Mouse (Mus musculus) forebrain, embryonic 15.5 days (tissue): ENCODE data around the gene Clpb. TPM values are rescaled to one million over a fixed set of nuclear protein-coding genes. Genes with fewer than 3 reads are reported as not detected.

ENCODE experiments used
- ATAC-seq: fragments of 200-750 bp; cut with Nextera tagmentation; replicated peaks from 2 replicates; pipeline ENCODE4 v1.8.0; 2017; ENCODE audit warnings: mild to moderate bottlenecking, moderate TSS enrichment, moderate library complexity
- H3K27ac ChIP-seq: fragments of 300-500 bp; sonication (generic); replicated peaks from 2 replicates; pipeline ENCODE4 v1.5.1; 2015; ENCODE audit warnings: mild to moderate bottlenecking, inconsistent platforms
- H3K27me3 ChIP-seq: fragments of 300-500 bp; sonication (generic); 2 replicates; pipeline ENCODE4 v1.6.1; 2015; ENCODE audit warnings: inconsistent platforms
- H3K36me3 ChIP-seq: fragments of 300-500 bp; sonication (generic); 2 replicates; pipeline ENCODE4 v1.6.1; 2015; ENCODE audit warnings: mild to moderate bottlenecking, inconsistent platforms
- H3K4me1 ChIP-seq: fragments of 300-500 bp; sonication (generic); 2 replicates; pipeline ENCODE4 v1.6.1; 2015; ENCODE audit warnings: inconsistent platforms
- H3K4me2 ChIP-seq: fragments of 300-500 bp; sonication (generic); replicated peaks from 2 replicates; pipeline ENCODE4 v1.6.1; 2015; ENCODE audit warnings: mild to moderate bottlenecking, inconsistent platforms
- H3K4me3 ChIP-seq: fragments of 300-500 bp; sonication (generic); 2 replicates; pipeline ENCODE4 v1.5.1; 2015; ENCODE audit warnings: mild to moderate bottlenecking, inconsistent platforms
- H3K9ac ChIP-seq: fragments of 300-500 bp; sonication (generic); replicated peaks from 2 replicates; pipeline ENCODE4 v1.6.1; 2015; ENCODE audit warnings: mild to moderate bottlenecking, inconsistent platforms
- H3K9me3 ChIP-seq: fragments of 300-500 bp; sonication (generic); 2 replicates; pipeline ENCODE4 v1.6.1; 2016; ENCODE audit warnings: inconsistent platforms
- WGBS: fragments of 180-500 bp; shearing (Covaris S2); methylation state at CpG from one replicate; pipeline ENCODE4 v1.1.7; 2015; ENCODE audit warnings: mixed read lengths; 5-methylcytosine and 5-hydroxymethylcytosine counted together
- polyA plus RNA-seq: library from polyadenylated mRNA; unstranded; fragments of >200 nt; fragmentation: Nextera tagmentation; extraction: Ambion mirVana; gene quantifications from 2 replicates; pipeline ENCODE4 v1.2.1, GENCODE M21; 2015

The Clpb gene
- polyA plus RNA-seq, 1 experiment from 2014 or later: 48.0 TPM

- Histone ChIP-seq H3K4me2 (no peak overlapping the region), H3K4me1 (peaks cover 8% of the 10 kb centered on the region), H3K36me3 (no peaks in the 10 kb centered on the region), H3K27ac (no peak overlapping the region), H3K9ac (no peak overlapping the region), H3K27me3 (no peaks in the 10 kb centered on the region), H3K9me3 (no peaks in the 10 kb centered on the region), H3K4me3 (no peak overlapping the region)
- 86% methylated on average over 2 of the region's 2 CpGs for WGBS
- ATAC-seq: no peak
Observed at GRCm38 (mm10) chr7:101636056-101636455, 27.4 kb upstream of the Clpb start.

GRCm38 (mm10) chr7:101643879-101644278 is 19.6 kb upstream of the Clpb start:
- Histone ChIP-seq H3K4me1 (no peaks in the 10 kb centered on the region), H3K27me3 (no peaks in the 10 kb centered on the region), H3K4me2 (no peak overlapping the region), H3K27ac (no peak overlapping the region), H3K9me3 (no peaks in the 10 kb centered on the region), H3K36me3 (no peaks in the 10 kb centered on the region), H3K4me3 (no peak overlapping the region), H3K9ac (no peak overlapping the region)
- ATAC-seq: no peak
- 76% methylated on average over 3 of the region's 3 CpGs for WGBS

DNA sequence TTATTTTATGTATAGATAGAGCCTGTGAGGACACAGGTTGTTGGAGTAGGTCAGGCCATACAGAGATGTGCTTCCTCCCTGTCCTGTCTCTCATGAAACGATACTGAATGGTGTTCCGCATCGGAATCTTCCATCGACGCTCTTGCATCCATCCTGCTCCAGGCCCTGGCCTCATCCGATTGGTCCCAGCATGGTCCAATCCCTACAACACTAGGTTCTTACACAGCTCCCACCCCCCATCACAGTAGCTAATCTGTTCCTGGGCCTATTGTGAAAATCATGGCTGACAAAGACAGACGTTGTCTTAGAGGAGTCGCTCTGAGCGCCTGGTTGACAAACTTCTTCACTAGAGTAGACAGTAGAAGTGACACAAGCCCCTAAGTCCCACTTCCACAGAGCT is 13.7 kb upstream of the Clpb start:
- Histone ChIP-seq H3K27me3 (no peaks in the 10 kb centered on the region), H3K36me3 (no peaks in the 10 kb centered on the region), H3K4me1 (no peaks in the 10 kb centered on the region), H3K9me3 (no peaks in the 10 kb centered on the region), H3K9ac (no peak overlapping the region), H3K27ac (no peak overlapping the region), H3K4me2 (no peak overlapping the region), H3K4me3 (no peak overlapping the region)
- 80% methylated on average over 9 of the region's 9 CpGs for WGBS
- ATAC-seq: no peak

DNA sequence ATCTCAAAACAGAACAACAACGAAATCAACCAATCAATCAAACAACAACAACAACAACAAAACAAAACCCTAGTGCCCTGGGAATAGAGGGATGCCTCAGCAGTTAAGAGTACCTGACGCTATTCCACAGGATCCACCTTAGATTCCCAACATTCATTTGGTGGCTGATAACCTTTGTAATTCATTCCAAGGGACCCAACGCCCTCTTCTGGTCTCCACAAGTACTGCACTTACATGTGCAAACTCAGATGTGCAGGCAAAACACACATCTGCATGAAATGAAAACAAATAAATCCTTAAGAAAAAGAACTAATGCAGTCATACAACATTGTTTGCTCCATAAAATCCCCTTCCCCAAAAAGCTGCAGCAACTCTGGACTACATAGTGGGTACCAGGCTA is 12.9 kb upstream of the Clpb start:
- no peak overlapping the region for H3K27ac ChIP-seq
- H3K9ac ChIP-seq: no peak overlapping the region
- H3K27me3 ChIP-seq: no peaks in the 10 kb centered on the region
- no peak overlapping the region for H3K4me2 ChIP-seq
- no peaks in the 10 kb centered on the region for H3K4me1 ChIP-seq
- 33% methylated on average over 3 of the region's 3 CpGs for WGBS
- H3K4me3 ChIP-seq: no peak overlapping the region
- no peaks in the 10 kb centered on the region for H3K36me3 ChIP-seq
- no peak for ATAC-seq
- no peaks in the 10 kb centered on the region for H3K9me3 ChIP-seq

DNA sequence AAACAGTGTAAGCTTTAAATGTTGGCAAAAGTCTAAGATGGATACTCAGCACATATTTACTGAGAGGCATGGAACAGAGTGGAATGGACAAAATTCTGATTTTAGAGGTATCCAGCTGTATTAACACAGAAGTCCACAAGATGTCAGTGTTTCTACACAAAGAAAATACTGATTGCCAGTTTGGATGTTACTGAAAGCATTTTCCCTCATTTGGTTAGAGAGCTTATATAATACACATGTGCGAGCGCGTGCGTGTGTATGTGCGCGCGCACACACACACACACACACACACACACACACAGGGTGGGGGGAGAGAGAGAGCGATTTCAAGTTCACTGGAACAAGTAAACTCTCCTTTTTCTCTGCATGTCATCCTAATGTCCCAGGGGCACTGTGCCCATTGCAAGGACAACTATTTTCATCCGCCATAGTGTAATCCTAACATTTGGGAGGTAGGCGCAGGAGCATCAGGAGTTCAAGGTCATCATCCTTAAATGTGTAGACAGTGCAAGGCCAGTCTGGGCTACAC is 9.7 kb upstream of the Clpb start:
- Histone ChIP-seq H3K27ac (no peak overlapping the region), H3K9ac (no peak overlapping the region), H3K4me2 (peak overlapping the region; percentile 26; the same call in 1 of the 2 replicates), H3K36me3 (no peaks in the 10 kb centered on the region), H3K27me3 (no peaks in the 10 kb centered on the region), H3K9me3 (no peaks in the 10 kb centered on the region), H3K4me1 (no peaks in the 10 kb centered on the region), H3K4me3 (peak overlapping the region; percentile 12; the same call in 1 of the 2 replicates)
- ATAC-seq: peak; percentile 63
- WGBS: 48% methylated on average over 10 of the region's 10 CpGs

DNA sequence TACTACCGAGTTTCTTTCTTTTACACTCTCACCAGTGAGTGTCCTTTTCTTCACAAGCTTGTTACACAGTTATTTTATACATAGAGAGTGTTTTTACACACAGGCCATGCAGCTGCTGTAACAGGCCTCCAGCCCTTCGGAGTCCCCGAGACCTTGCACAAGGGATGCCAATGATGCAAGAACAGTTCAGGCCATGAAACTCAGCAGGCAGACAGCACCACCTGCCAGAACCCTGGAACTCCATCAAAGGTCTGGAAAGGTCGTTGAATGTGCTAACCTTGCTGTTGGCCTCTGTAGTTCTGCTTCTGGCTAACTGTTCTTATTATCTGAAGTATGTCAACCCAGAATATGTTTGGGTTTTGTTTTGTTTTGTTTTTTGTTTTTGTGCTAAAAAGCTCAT is 8.5 kb upstream of the Clpb start:
- Histone ChIP-seq H3K27ac (no peak overlapping the region), H3K36me3 (no peaks in the 10 kb centered on the region), H3K4me1 (no peaks in the 10 kb centered on the region), H3K27me3 (no peaks in the 10 kb centered on the region), H3K4me3 (no peak overlapping the region), H3K9me3 (no peaks in the 10 kb centered on the region), H3K9ac (no peak overlapping the region), H3K4me2 (no peak overlapping the region)
- no peak for ATAC-seq
- 63% methylated on average over 4 of the region's 4 CpGs for WGBS

- no peaks in the 10 kb centered on the region for H3K9me3 ChIP-seq
- H3K9ac ChIP-seq: no peak overlapping the region
- no peak overlapping the region for H3K4me3 ChIP-seq
- H3K4me2 ChIP-seq: no peak overlapping the region
- H3K27me3 ChIP-seq: no peaks in the 10 kb centered on the region
- H3K4me1 ChIP-seq: peaks cover 23% of the 10 kb centered on the region
- ATAC-seq: no peak
- no peak overlapping the region for H3K27ac ChIP-seq
- WGBS: 93% methylated on average over 1 of the region's 1 CpGs
- no peaks in the 10 kb centered on the region for H3K36me3 ChIP-seq
Observed at GRCm38 (mm10) chr7:101662006-101662405, 1.4 kb upstream of the Clpb start.

- Histone ChIP-seq H3K27ac (no peak overlapping the region), H3K36me3 (no peaks in the 10 kb centered on the region), H3K4me2 (no peak overlapping the region), H3K4me3 (no peak overlapping the region), H3K4me1 (peaks cover 26% of the 10 kb centered on the region), H3K27me3 (no peaks in the 10 kb centered on the region), H3K9me3 (no peaks in the 10 kb centered on the region), H3K9ac (0 out of 2 replicates have a peak overlapping the region, but pooled peaks have one; percentile 4)
- WGBS: 3% methylated on average over 3 of the region's 3 CpGs
- ATAC-seq: no peak
Observed at GRCm38 (mm10) chr7:101666581-101666980, 3.1 kb downstream of the Clpb start.

DNA sequence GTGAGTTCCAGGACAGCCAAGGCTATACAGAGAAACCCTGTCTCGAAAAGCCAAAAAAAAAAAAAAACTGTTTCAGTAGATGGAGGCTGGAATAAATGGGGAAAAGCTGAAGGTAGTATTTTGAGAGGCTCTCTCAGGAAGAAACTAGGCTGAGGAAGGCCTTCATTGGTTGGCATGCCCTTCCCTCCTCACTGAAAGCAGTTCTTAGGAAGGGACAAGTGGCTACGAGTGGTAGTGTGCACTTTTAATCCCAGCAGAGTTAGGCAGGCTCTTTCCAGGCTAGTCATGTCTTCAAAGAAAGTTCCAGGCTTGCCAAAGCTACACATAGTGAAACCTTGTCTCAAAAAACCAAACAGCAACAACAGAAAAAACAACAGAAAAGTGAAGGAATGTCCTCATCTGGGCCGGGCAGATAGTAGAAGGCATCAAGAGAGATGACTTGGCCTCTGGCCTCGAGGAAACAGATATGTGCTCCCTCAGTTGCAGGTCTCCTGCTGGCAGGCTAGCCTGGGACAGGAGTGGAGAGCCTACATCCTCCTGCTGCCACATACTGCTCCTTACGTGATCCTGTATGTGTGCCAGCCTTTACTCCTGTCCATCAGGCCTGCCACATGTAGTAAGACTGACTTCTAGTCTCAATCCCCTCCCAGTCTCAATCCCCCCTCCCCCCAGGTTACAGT is 8.3 kb downstream of the Clpb start:
- Histone ChIP-seq H3K4me2 (no peak overlapping the region), H3K9me3 (no peaks in the 10 kb centered on the region), H3K4me3 (no peak overlapping the region), H3K9ac (no peak overlapping the region), H3K27me3 (no peaks in the 10 kb centered on the region), H3K27ac (no peak overlapping the region), H3K4me1 (peaks cover 20% of the 10 kb centered on the region), H3K36me3 (no peaks in the 10 kb centered on the region)
- no peak for ATAC-seq
- 85% methylated on average over 5 of the region's 5 CpGs for WGBS

DNA sequence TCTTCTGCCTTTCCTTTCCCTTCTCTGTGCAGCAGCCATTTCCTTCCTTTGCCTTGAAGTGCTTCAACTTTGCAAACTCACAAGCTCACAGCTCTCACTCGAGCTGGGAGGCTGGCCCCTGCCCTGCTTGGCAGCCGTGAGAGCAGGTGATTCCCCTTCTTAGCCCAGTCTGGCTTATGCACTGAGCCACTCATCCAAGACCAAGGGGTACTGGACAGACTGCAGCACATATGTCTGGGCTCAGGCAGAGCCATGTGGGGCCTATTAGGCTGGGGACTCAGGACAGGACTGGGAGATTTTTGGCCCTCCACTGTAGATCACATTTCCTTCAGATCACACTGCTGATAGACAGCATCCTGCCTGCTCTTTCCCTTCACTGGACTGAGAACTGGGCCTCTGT is 10.1 kb downstream of the Clpb start:
- no peaks in the 10 kb centered on the region for H3K36me3 ChIP-seq
- no peak overlapping the region for H3K4me3 ChIP-seq
- no peak for ATAC-seq
- no peak overlapping the region for H3K9ac ChIP-seq
- H3K27me3 ChIP-seq: no peaks in the 10 kb centered on the region
- WGBS: 54% methylated on average over 2 of the region's 2 CpGs
- peaks cover 22% of the 10 kb centered on the region for H3K4me1 ChIP-seq
- H3K9me3 ChIP-seq: no peaks in the 10 kb centered on the region
- no peak overlapping the region for H3K27ac ChIP-seq
- H3K4me2 ChIP-seq: no peak overlapping the region

- H3K27ac ChIP-seq: no peak overlapping the region; the same call in 1 of the 2 replicates
- H3K36me3 ChIP-seq: no peaks in the 10 kb centered on the region
- H3K9ac ChIP-seq: no peak overlapping the region
- peaks cover 26% of the 10 kb centered on the region for H3K4me1 ChIP-seq
- 21% methylated on average over 6 of the region's 6 CpGs for WGBS
- no peak overlapping the region for H3K4me3 ChIP-seq
- H3K9me3 ChIP-seq: no peaks in the 10 kb centered on the region
- ATAC-seq: no peak
- no peaks in the 10 kb centered on the region for H3K27me3 ChIP-seq
- no peak overlapping the region for H3K4me2 ChIP-seq
Observed at GRCm38 (mm10) chr7:101676033-101676761, 12.8 kb downstream of the Clpb start.

DNA sequence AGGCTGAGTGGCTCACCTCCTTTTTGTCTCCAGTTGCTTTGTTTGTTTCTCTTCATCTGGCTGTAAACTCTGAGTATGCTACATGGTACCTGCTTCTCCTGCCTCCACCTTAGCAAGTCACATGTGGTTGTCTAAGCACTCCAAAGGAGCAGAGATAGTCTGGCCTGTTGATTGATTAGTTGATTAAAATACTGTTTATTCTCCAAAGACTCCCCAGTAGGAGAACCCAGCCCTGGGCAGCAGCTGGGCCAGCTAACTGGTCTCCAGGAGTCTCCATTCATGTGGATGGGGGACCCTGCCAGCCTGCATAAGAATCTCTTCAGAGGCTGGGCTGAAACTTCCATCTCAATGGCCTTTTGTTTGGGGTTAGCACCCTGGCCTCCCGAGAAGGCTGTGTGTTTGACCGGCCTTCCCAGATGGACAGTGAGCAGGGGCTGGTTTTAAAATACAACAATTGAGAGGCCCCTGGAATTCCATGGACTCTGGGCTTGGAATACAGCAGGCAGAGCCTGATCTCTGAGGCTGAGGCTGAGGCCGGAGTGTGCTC is 13.4 kb downstream of the Clpb start:
- H3K36me3 ChIP-seq: no peaks in the 10 kb centered on the region
- H3K4me3 ChIP-seq: no peak overlapping the region
- no peaks in the 10 kb centered on the region for H3K9me3 ChIP-seq
- H3K4me1 ChIP-seq: peaks cover 26% of the 10 kb centered on the region
- no peaks in the 10 kb centered on the region for H3K27me3 ChIP-seq
- WGBS: 18% methylated on average over 3 of the region's 3 CpGs
- no peak overlapping the region for H3K27ac ChIP-seq
- ATAC-seq: 0 out of 2 replicates have a peak, but pooled peaks have one; percentile 38
- H3K4me2 ChIP-seq: no peak overlapping the region
- no peak overlapping the region for H3K9ac ChIP-seq
